Mouse (Mus musculus) A20 (cell line): ENCODE data around the gene Gng2.

Experiments used
- DNase-seq: peaks from one replicate; pipeline ENCODE4 v3.0.0-alpha.2; 2011; ENCODE audit warnings: low read depth, low spot score

The Gng2 gene

GRCm38 (mm10) chr14:19976421-19977270, 781 bp downstream of the Gng2 start:
- peak; percentile 83 for DNase-seq

- DNase-seq: peak; percentile 59
Measured at GRCm38 (mm10) chr14:19974978-19975493, 2.4 kb downstream of the Gng2 start.

GRCm38 (mm10) chr14:19974429-19974828, 3.0 kb downstream of the Gng2 start:
- peak; percentile 11 for DNase-seq

GRCm38 (mm10) chr14:19972316-19973029, 5.0 kb downstream of the Gng2 start:
- DNase-seq: peak; percentile 21

- DNase-seq: peak; percentile 86
Measured at GRCm38 (mm10) chr14:19970845-19971244, 6.6 kb downstream of the Gng2 start.

DNA sequence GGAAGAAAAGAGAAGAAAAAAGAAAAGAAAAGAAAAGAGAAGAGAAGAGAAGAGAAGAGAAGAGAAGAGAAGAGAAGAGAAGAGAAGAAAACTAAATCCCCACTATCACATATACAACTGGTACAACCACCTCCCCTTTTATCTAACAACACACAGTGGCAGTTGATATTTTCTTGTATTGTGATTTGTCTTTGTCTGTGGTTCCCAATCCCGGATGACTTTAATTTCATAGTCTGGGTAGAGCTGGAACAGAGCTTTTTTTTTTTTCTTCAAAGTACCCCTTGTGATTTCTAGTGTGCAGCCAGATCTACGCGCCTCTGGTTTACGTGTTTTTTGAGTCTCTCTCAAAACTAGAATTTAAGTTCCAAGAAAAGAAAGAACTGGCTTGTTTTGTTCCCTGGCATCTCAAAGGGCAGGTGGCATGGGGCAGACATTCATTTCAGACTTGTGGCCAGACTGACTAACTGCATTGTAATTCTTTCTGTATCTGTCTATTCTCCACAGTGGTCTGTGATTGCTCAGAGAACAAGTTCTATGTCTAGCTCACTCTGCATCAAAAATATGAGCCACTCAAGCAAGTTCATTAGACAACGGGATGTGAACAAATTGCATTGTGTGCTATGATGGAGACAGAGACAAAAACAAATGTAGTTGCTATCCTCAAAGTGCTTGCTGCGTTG, 7.2 kb downstream of the Gng2 start:
- no peak for DNase-seq

- DNase-seq: no peak
Measured at GRCm38 (mm10) chr14:19969566-19969965, 7.9 kb downstream of the Gng2 start.

- DNase-seq: peak; percentile 81
Measured at GRCm38 (mm10) chr14:19969011-19969521, 8.4 kb downstream of the Gng2 start.

- peak; percentile 90 for DNase-seq
Measured at GRCm38 (mm10) chr14:19968321-19969010, 9.0 kb downstream of the Gng2 start.

DNA sequence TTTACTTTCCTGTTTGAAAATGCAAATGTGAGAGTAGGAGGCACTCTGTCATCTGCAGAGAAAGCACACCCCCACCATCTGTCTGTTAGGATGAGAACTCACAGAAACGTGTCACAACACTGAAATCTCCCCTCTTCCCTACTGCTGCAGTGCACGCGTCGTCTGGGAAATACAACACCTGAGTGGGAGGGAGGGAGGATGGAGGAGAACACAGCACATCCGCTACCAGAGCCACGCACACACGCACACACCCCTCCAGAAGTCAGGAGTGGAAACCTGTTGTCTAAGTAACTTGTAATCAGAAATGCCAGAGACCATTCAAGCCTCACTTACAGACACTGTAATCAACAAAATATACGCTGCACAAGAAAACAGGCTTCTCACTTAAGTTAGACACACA, 9.9 kb downstream of the Gng2 start:
- peak; percentile 52 for DNase-seq

DNA sequence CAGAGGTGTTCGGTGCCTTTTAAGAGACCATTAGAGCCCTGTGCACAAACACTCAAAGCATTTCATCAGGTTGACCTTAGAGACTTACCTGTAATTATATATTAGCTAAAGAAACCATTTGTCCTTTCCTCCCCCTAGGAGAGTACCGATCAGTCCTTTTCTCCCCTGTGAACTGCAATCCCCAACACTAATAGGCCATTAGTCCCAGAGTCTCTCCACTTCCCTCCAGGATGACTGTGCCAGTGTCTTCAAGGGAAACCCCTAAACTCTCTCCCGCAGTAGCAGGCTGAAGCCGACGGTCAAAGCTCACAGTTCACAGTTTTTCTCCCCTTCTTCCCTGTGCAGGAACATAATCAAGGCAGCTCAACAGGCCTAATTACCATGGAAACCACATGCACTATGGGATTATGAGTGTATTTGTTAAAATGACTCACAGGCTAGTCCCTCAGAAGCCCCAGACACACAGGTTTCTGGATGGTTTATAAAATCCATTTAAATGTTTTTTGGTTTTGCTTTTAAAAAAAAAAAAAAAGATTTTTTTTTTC, 13.4 kb downstream of the Gng2 start:
- no peak for DNase-seq

GRCm38 (mm10) chr14:19961924-19962915, 15.2 kb downstream of the Gng2 start:
- no peak for DNase-seq

- DNase-seq: no peak
Measured at GRCm38 (mm10) chr14:19959860-19960259, 17.6 kb downstream of the Gng2 start.

DNA sequence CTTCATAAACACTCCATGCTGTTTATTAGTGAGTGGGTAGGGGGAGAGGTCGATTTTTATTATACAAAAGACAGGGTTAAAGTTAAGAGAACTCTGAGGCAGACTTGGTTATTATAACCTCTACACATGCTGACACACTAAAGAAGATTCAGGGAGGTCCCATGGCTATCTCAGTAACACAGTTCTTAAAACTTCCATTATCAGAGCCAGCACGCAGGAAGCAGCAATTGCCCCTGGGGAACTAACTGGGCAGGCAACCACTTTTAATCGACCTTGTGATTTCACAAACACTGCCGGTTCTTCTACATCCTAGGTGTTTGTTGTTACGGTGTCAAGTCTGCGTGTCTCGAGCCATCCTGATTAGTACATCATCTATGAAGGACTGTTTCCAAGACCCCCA, 22.4 kb downstream of the Gng2 start:
- no peak for DNase-seq

DNA sequence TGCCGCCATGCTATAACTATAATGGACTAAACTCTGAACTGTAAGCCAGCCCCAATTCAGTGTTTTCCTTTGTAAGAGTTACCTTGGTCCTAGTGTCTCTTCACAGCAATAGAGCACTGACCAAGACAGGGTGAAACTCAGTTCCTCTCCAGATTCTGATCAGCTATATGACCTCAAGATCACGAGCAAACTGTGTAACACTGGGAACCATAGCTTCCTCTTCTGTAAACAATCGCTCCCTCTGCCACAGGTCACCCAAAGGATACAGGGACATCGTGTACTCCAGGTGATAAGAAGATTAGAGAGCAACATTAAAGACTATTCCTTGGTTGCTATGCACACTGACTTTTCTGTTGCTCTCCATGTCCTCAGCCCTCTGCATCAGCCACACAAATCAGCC, 26.6 kb downstream of the Gng2 start:
- DNase-seq: no peak

- no peak for DNase-seq
Measured at GRCm38 (mm10) chr14:19949475-19949874, 28.0 kb downstream of the Gng2 start.

DNA sequence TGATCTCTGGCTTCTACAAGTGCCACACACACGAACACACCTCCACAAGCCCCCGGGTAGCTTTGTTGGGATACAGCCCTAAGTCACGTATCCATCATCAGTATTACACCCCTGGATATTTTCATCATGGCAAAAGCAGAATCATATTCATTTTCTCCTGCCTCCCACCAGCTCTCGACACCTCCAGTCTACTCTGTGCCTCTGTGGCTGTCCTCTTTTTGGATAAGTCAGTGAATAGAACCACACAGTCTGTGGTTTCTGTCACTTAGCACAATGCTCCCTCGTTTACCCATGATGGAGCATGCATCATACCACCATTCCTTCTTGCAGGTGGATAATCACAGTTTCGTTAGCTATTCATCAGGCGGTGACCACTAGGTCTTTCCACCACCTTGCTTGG, 31.2 kb downstream of the Gng2 start:
- no peak for DNase-seq

DNA sequence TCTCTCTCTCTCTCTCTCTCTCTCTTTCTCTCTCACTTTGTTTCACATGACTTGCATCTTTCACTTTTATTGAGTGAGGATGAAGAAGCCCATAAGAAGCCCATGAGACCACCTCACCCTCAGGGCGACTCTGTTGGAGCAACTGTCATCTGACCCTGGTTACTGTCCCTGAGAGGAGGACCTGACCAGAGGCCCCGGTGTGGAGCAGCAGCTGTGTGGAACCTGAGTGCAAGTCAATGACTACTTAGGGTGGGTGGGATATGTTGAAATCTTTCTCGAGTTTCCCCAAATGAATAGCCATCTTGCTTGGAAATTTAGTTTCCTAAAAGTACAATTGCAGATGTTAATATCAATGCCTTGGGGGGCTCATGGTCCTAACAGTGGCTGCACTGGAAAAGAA, 34.7 kb downstream of the Gng2 start:
- no peak for DNase-seq

- no peak for DNase-seq
Measured at GRCm38 (mm10) chr14:19942329-19942728, 35.1 kb downstream of the Gng2 start.

- peak; percentile 41 for DNase-seq
Measured at GRCm38 (mm10) chr14:19940066-19940465, 37.4 kb downstream of the Gng2 start.
